7 mouse cellular contexts compared by ENCODE assay signal in genomic region chr8:71701414-71702086, GRCm38 (mm10). TPM values are rescaled to one million over a fixed set of nuclear protein-coding genes. Genes with fewer than 3 reads are reported as not detected.
DNase-seq lines count a peak whose midpoint lies in the region; ATAC-seq and TF ChIP-seq lines count a peak whose summit lies in the region.

TSS of gene B3gnt3 (minus strand) at chr8:71701789.

- H3K4me2 ChIP-seq in liver, embryonic 15.5 days = peak within 1 kb of the TSS; percentile 74

- no peak for TF ChIP-seq CTCF in spleen, adult 2 months (IDR thresholded peaks at IDR 0.05; ENCODE audit: extremely low read depth, insufficient read depth, insufficient read length, insufficient replicate concordance)

- no peak within 1 kb of the TSS for H3K27ac ChIP-seq in spleen, adult 2 months (ENCODE audit: insufficient read depth, low read length)
- H3K27ac ChIP-seq in liver, embryonic 15.5 days (replicated peaks) = peak within 1 kb of the TSS; percentile 89

- no peaks in the 10 kb centered on the region for H3K36me3 ChIP-seq in spleen, adult 2 months (ENCODE audit: control insufficient read depth, insufficient read depth, low read length)
- H3K36me3 ChIP-seq in liver, embryonic 15.5 days (replicated peaks) = no peaks in the 10 kb centered on the region

- no peaks in the 10 kb centered on the region for H3K4me1 ChIP-seq in spleen, adult 2 months (ENCODE audit: control insufficient read depth, insufficient read depth, insufficient read length)
- H3K4me1 ChIP-seq in liver, embryonic 15.5 days (replicated peaks) = peaks cover 55% of the 10 kb centered on the region

- H3K4me3 ChIP-seq in spleen, adult 2 months (ENCODE audit: extremely low read depth, insufficient read depth, insufficient read length) = peak within 1 kb of the TSS; percentile 61
- peak within 1 kb of the TSS; percentile 57 for H3K4me3 ChIP-seq in liver, embryonic 15.5 days (replicated peaks)

- 8% methylated on average over 30 of the region's 34 CpGs for WGBS in spleen, adult 2 months
- 10% methylated on average over 32 of the region's 34 CpGs for WGBS in liver, embryonic 15.5 days (ENCODE audit: insufficient replicate concordance)

- no peaks in the 10 kb centered on the region; the same call in 1 of the 2 replicates for H3K27me3 ChIP-seq in spleen, adult 2 months (ENCODE audit: control insufficient read depth, insufficient read depth, low read length)
- H3K27me3 ChIP-seq in liver, embryonic 15.5 days = peaks cover 61% of the 10 kb centered on the region

- no peak for DNase-seq in spleen, adult 2 months (ENCODE audit: low read depth in 1 of 2, low spot score in 2 of 2)
- DNase-seq in spleen, postnatal 10 days (ENCODE audit: low spot score in 2 of 2) = no peak
- DNase-seq in urinary bladder, postnatal 4 days (ENCODE audit: low spot score in 2 of 2) = no peak
- DNase-seq in frontal cortex, postnatal 14 days (ENCODE audit: low spot score in 2 of 2) = no peak
- DNase-seq in cerebellum, adult 8-10 months = no peak

- TF ChIP-seq POLR2A in spleen, adult 2 months (IDR thresholded peaks at IDR 0.05; ENCODE audit: low read depth, low read length) = no peak

- peak; percentile 17; the same call in 1 of the 2 replicates for ATAC-seq in granulocyte monocyte progenitor cell, adult 5-6 weeks (replicated peaks; ENCODE audit: poor library complexity, severe bottlenecking)
- ATAC-seq in liver, embryonic 15.5 days (ENCODE audit: insufficient read depth) = no peak

- H3K9me3 ChIP-seq in liver, embryonic 15.5 days (replicated peaks) = no peaks in the 10 kb centered on the region

- H3K9ac ChIP-seq in liver, embryonic 15.5 days = peak within 1 kb of the TSS; percentile 62

RNA-seq across cellular contexts. Expression of gene B3gnt3, which starts in this region (rescaled TPM):
- polyA plus RNA-seq in spleen, adult 2 months (2012; rRNA removed) = 5.2 and 5.6 TPM in 2 replicates
- 1.4 TPM in 1 of 2 replicates, not detected in the other for total RNA-seq in granulocyte monocyte progenitor cell, adult 5-6 weeks (2014; fragmentation: Nextera tagmentation)
- total RNA-seq in granulocyte monocyte progenitor cell, adult 5-6 weeks (2017) = 0.39 TPM in 1 of 2 replicates, not detected in the other
- 4.1 and 5.2 TPM in 2 replicates for polyA plus RNA-seq in liver, embryonic 15.5 days (2015; fragmentation: Nextera tagmentation; extraction: Ambion mirVana)
